Mouse (Mus musculus): ENCODE measurements around the gene Snph.

DNA sequence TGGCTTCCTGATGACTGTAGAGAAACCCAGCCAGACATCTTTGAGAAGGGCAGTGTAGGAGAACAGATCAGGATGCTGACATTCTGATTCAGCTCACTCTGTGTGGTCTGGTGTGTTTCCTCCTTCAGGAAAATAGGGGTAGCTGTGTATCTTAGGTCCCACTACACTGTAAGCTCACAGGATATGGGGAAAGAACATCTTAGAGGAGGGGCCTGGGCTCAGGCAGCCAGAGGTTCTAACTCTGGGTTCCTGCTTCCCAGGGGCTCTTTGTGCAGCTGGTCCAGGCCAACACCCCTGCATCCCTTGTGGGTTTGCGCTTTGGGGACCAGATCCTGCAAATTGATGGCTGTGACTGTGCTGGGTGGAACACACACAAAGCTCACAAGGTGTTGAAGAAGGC is 45.6 kb downstream of the Snph start:
- TF ChIP-seq CTCF (conservative IDR thresholded peaks at IDR 0.05; ENCODE audit: insufficient read depth, insufficient read length, low read depth, low read length) (no peak), POLR2A (IDR thresholded peaks at IDR 0.05; ENCODE audit: low read depth, low read length) (no peak)

Data from kidney, adult 2 months (tissue).